Mouse (Mus musculus) heart, adult 2 months (tissue): ENCODE results near the gene Olfr139.

Experiments used
- CTCF ChIP-seq: fragments of 200-600 bp; IDR thresholded peaks from 2 replicates; pipeline ENCODE4 v1.8.1; 2022; ENCODE audit warnings: antibody characterized with exemption, mild to moderate bottlenecking, moderate library complexity
- EP300 ChIP-seq: fragments of 200-500 bp; IDR thresholded peaks from 2 replicates; pipeline ENCODE4 v1.6.1; 2011; ENCODE audit warnings: low read depth, low read length, control low read depth; ENCODE audit not compliant: insufficient read depth
- POLR2A ChIP-seq: fragments of 200-500 bp; IDR thresholded peaks from 2 replicates; pipeline ENCODE4 v1.6.1; 2011; ENCODE audit warnings: mild to moderate bottlenecking, low read depth, low read length, control low read depth; ENCODE audit not compliant: insufficient read depth

DNA sequence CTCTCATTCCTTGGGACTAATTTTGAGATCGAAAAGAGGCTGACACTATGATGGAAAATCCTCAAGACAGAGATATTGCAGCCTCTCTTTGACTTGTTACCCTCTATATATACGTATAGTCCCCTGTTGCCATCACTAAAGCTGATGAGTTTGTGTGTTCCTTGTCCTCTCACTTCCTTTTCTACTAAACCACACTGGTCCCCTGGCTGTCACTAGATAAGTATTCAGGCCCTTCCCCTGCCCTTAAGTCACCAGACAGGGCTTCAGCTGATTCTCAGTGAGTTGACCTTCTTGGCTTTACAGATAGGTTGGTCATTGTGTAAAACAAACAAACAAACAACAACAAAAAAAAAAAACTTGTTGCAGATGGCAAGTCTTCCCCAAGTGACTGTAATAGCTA, 45.2 kb upstream of the Olfr139 start:
- no peak for TF ChIP-seq CTCF
- no peak for TF ChIP-seq EP300
- TF ChIP-seq POLR2A: no peak
